Mouse (Mus musculus) heart, postnatal 0 days (tissue): ENCODE data around the gene Rps2. TPM values are rescaled to one million over a fixed set of nuclear protein-coding genes. Genes with fewer than 3 reads are reported as not detected.

Experiments
- ATAC-seq: fragments of 200-750 bp; cut with Nextera tagmentation; 2 replicates; pipeline ENCODE4 v1.8.0; 2017; ENCODE audit warnings: low read depth, moderate number of reproducible peaks, moderate library complexity; ENCODE audit not compliant: insufficient read depth
- DNase-seq: peaks from one replicate; pipeline ENCODE4 v3.0.0-alpha.2; 2016; ENCODE audit warnings: low spot score
- H3K27ac ChIP-seq: fragments of 300-500 bp; sonication (generic); 2 replicates; pipeline ENCODE4 v1.5.1; 2014; ENCODE audit warnings: low read depth, mild to moderate bottlenecking
- H3K27me3 ChIP-seq: fragments of 300-500 bp; sonication (generic); 2 replicates; pipeline ENCODE4 v1.6.1; 2014; ENCODE audit warnings: low read length, mixed read lengths; ENCODE audit not compliant: control insufficient read depth, insufficient read depth
- H3K36me3 ChIP-seq: fragments of 300-500 bp; sonication (generic); replicated peaks from 2 replicates; pipeline ENCODE4 v1.6.1; 2014; ENCODE audit warnings: low read length, mixed read lengths; ENCODE audit not compliant: control insufficient read depth, insufficient read depth
- H3K4me1 ChIP-seq: fragments of 300-500 bp; sonication (generic); 2 replicates; pipeline ENCODE4 v1.6.1; 2014; ENCODE audit warnings: antibody characterized with exemption; ENCODE audit not compliant: control insufficient read depth, insufficient read depth
- H3K4me2 ChIP-seq: fragments of 300-500 bp; sonication (generic); 2 replicates; pipeline ENCODE4 v1.6.1; 2014; ENCODE audit warnings: low read depth, mild to moderate bottlenecking, low read length, moderate library complexity
- H3K4me3 ChIP-seq: fragments of 300-500 bp; sonication (generic); 2 replicates; pipeline ENCODE4 v1.5.1; 2014; ENCODE audit warnings: low read depth, low read length
- H3K9ac ChIP-seq: fragments of 300-500 bp; sonication (generic); replicated peaks from 2 replicates; pipeline ENCODE4 v1.6.1; 2014; ENCODE audit warnings: low read depth, low read length, mixed read lengths
- H3K9me3 ChIP-seq: fragments of 300-500 bp; sonication (generic); replicated peaks from 2 replicates; pipeline ENCODE4 v1.6.1; 2016; ENCODE audit warnings: low read length; ENCODE audit not compliant: control insufficient read depth
- CTCF ChIP-seq: IDR thresholded peaks from 2 replicates; pipeline ENCODE4 v1.5.1; 2016; ENCODE audit warnings: antibody characterized with exemption, control low read depth, low read depth
- EP300 ChIP-seq: IDR thresholded peaks from 2 replicates; pipeline ENCODE4 v1.6.1; 2016; ENCODE audit warnings: antibody characterized with exemption, low read depth
- WGBS: fragments of 180-500 bp; shearing (Covaris S2); extraction: QIAGEN DNeasy Blood & Tissue Kit; methylation state at CpG from one replicate; pipeline ENCODE4 v1.1.7; 2014; 5-methylcytosine and 5-hydroxymethylcytosine counted together
- polyA plus RNA-seq: library from polyadenylated mRNA; unstranded; fragments of >200 nt; fragmentation: Nextera tagmentation; extraction: Ambion mirVana; gene quantifications from 2 replicates; pipeline ENCODE4 v1.2.1, GENCODE M21; 2015
- total RNA-seq: library from RNA; depleted of rRNA; stranded (reverse); fragments of >200 nt; gene quantifications from 2 replicates; pipeline ENCODE4 v1.2.3, GENCODE M21; 2014; ENCODE audit warnings: low replicate concordance; rRNA removed

Gene Rps2
- total and polyA plus RNA-seq, 2 experiments from 2014 or later = 722 to 2,967 TPM

- Histone ChIP-seq H3K4me3 (no peak overlapping the region), H3K9me3 (no peaks in the 10 kb centered on the region), H3K27ac (no peak overlapping the region), H3K9ac (no peak overlapping the region), H3K4me2 (no peak overlapping the region), H3K27me3 (no peaks in the 10 kb centered on the region), H3K36me3 (no peaks in the 10 kb centered on the region), H3K4me1 (no peaks in the 10 kb centered on the region)
- DNase-seq (no peak), ATAC-seq (no peak)
- no peak for TF ChIP-seq EP300
- TF ChIP-seq CTCF = no peak
- WGBS = 55% methylated on average over 5 of the region's 5 CpGs
Observed at GRCm38 (mm10) chr17:24761121-24761520, 43.2 kb downstream of the Rps2 start.

- no peak for DNase-seq
- no peak for ATAC-seq
- H3K4me1 ChIP-seq = no peaks in the 10 kb centered on the region
- H3K4me3 ChIP-seq = no peak overlapping the region
- 0 out of 2 replicates have a peak, but pooled peaks cover 6% of the 10 kb centered on the region for H3K27me3 ChIP-seq
- H3K9me3 ChIP-seq = no peaks in the 10 kb centered on the region
- no peaks in the 10 kb centered on the region for H3K36me3 ChIP-seq
- no peak overlapping the region for H3K9ac ChIP-seq
- no peak for TF ChIP-seq EP300
- TF ChIP-seq CTCF = no peak
- no peak overlapping the region for H3K4me2 ChIP-seq
- WGBS = 39% methylated on average over 22 of the region's 22 CpGs
- no peak overlapping the region for H3K27ac ChIP-seq
Observed at GRCm38 (mm10) chr17:24765016-24765905, 47.3 kb downstream of the Rps2 start.

GRCm38 (mm10) chr17:24766266-24766875 is 48.5 kb downstream of the Rps2 start:
- no peak for TF ChIP-seq EP300
- no peak for TF ChIP-seq CTCF
- Histone ChIP-seq H3K36me3 (no peaks in the 10 kb centered on the region), H3K9ac (no peak overlapping the region), H3K27me3 (0 out of 2 replicates have a peak, but pooled peaks cover 6% of the 10 kb centered on the region), H3K4me2 (no peak overlapping the region), H3K4me1 (no peaks in the 10 kb centered on the region), H3K9me3 (no peaks in the 10 kb centered on the region), H3K27ac (no peak overlapping the region), H3K4me3 (no peak overlapping the region)
- no peak for DNase-seq
- no peak for ATAC-seq
- 29% methylated on average over 12 of the region's 12 CpGs for WGBS

GRCm38 (mm10) chr17:24769146-24769545 is 51.2 kb downstream of the Rps2 start:
- Histone ChIP-seq H3K36me3 (no peaks in the 10 kb centered on the region), H3K27me3 (0 out of 2 replicates have a peak, but pooled peaks cover 6% of the 10 kb centered on the region), H3K4me3 (no peak overlapping the region), H3K4me2 (no peak overlapping the region), H3K27ac (no peak overlapping the region), H3K4me1 (no peaks in the 10 kb centered on the region), H3K9ac (no peak overlapping the region), H3K9me3 (no peaks in the 10 kb centered on the region)
- 52% methylated on average over 3 of the region's 3 CpGs for WGBS
- TF ChIP-seq EP300 (no peak), CTCF (no peak)
- DNase-seq (no peak), ATAC-seq (no peak)

Other genes starting within 250 kb of the Rps2 start
Only the 30 nearest of the 33 such genes appear.
- 12.4 and 44.9 TPM in 2 replicates for gene Mlst8, start 239.0 kb upstream of the Rps2 start, total RNA-seq
- gene Mlst8, start 239.0 kb upstream of the Rps2 start, polyA plus RNA-seq = 10.1 and 11.5 TPM in 2 replicates
- gene Caskin1, start 229.5 kb upstream of the Rps2 start, total RNA-seq = 0.11 TPM in 1 of 2 replicates, not detected in the other
- 0.14 TPM in 2 replicates for gene Caskin1, start 229.5 kb upstream of the Rps2 start, polyA plus RNA-seq
- 206 and 281 TPM in 2 replicates for gene Traf7, start 190.2 kb upstream of the Rps2 start, total RNA-seq
- 46.0 and 48.9 TPM in 2 replicates for gene Traf7, start 190.2 kb upstream of the Rps2 start, polyA plus RNA-seq
- gene Rab26, start 183.9 kb upstream of the Rps2 start, total RNA-seq = 0.27 TPM in 1 of 2 replicates, not detected in the other
- 0.46 and 0.54 TPM in 2 replicates for gene Rab26, start 183.9 kb upstream of the Rps2 start, polyA plus RNA-seq
- gene Pkd1, start 168.3 kb upstream of the Rps2 start, total RNA-seq = 44.5 and 57.5 TPM in 2 replicates
- 7.1 and 9.8 TPM in 2 replicates for gene Pkd1, start 168.3 kb upstream of the Rps2 start, polyA plus RNA-seq
- 55.4 and 88.7 TPM in 2 replicates for gene Tsc2, start 85.5 kb upstream of the Rps2 start, total RNA-seq
- 29.2 and 34.4 TPM in 2 replicates for gene Tsc2, start 85.5 kb upstream of the Rps2 start, polyA plus RNA-seq
- 3.7 and 10.0 TPM in 2 replicates for gene Nthl1, start 85.4 kb upstream of the Rps2 start, total RNA-seq
- 5.7 and 7.3 TPM in 2 replicates for gene Nthl1, start 85.4 kb upstream of the Rps2 start, polyA plus RNA-seq
- gene Slc9a3r2, start 67.8 kb upstream of the Rps2 start, total RNA-seq = 87.9 and 118 TPM in 2 replicates
- 61.9 and 68.1 TPM in 2 replicates for gene Slc9a3r2, start 67.8 kb upstream of the Rps2 start, polyA plus RNA-seq
- not detected in 2 replicates for gene Npw, start 59.7 kb upstream of the Rps2 start, total RNA-seq
- gene Npw, start 59.7 kb upstream of the Rps2 start, polyA plus RNA-seq = not detected in 2 replicates
- gene Zfp598, start 48.4 kb upstream of the Rps2 start, total RNA-seq = 25.4 and 27.5 TPM in 2 replicates
- 7.8 TPM in 2 replicates for gene Zfp598, start 48.4 kb upstream of the Rps2 start, polyA plus RNA-seq
- gene Syngr3, start 28.2 kb upstream of the Rps2 start, total RNA-seq = not detected in 2 replicates
- 0.16 and 0.49 TPM in 2 replicates for gene Syngr3, start 28.2 kb upstream of the Rps2 start, polyA plus RNA-seq
- 25.1 and 37.3 TPM in 2 replicates for gene Gfer, start 22.0 kb upstream of the Rps2 start, total RNA-seq
- gene Gfer, start 22.0 kb upstream of the Rps2 start, polyA plus RNA-seq = 31.0 and 31.6 TPM in 2 replicates
- 0.50 and 2.2 TPM in 2 replicates for gene Noxo1, start 21.9 kb upstream of the Rps2 start, total RNA-seq
- gene Noxo1, start 21.9 kb upstream of the Rps2 start, polyA plus RNA-seq = 0.56 and 0.88 TPM in 2 replicates
- gene Tbl3, start 10.5 kb upstream of the Rps2 start, total RNA-seq = 33.9 and 42.2 TPM in 2 replicates
- gene Tbl3, start 10.5 kb upstream of the Rps2 start, polyA plus RNA-seq = 27.2 and 30.1 TPM in 2 replicates
- gene Rnf151, start 53 bp upstream of the Rps2 start, total RNA-seq = 6.5 TPM in 1 of 2 replicates, not detected in the other
- not detected in 2 replicates for gene Rnf151, start 53 bp upstream of the Rps2 start, polyA plus RNA-seq
- 434 and 667 TPM in 2 replicates for gene Ndufb10, start 6.4 kb downstream of the Rps2 start, total RNA-seq
- gene Ndufb10, start 6.4 kb downstream of the Rps2 start, polyA plus RNA-seq = 1,293 and 1,354 TPM in 2 replicates
- gene Rpl3l, start 9.7 kb downstream of the Rps2 start, total RNA-seq = 0.54 and 2.1 TPM in 2 replicates
- 7.2 TPM in 2 replicates for gene Rpl3l, start 9.7 kb downstream of the Rps2 start, polyA plus RNA-seq
- gene Msrb1, start 18.5 kb downstream of the Rps2 start, total RNA-seq = 28.5 and 41.1 TPM in 2 replicates
- gene Msrb1, start 18.5 kb downstream of the Rps2 start, polyA plus RNA-seq = 48.7 and 55.7 TPM in 2 replicates
- 0.23 and 3.4 TPM in 2 replicates for gene Hs3st6, start 34.9 kb downstream of the Rps2 start, total RNA-seq
- gene Hs3st6, start 34.9 kb downstream of the Rps2 start, polyA plus RNA-seq = 0.14 TPM in 2 replicates
- gene Meiob, start 86.2 kb downstream of the Rps2 start, total RNA-seq = not detected in 2 replicates
- gene Meiob, start 86.2 kb downstream of the Rps2 start, polyA plus RNA-seq = 0.10 TPM in 1 of 2 replicates, not detected in the other
- gene Hagh, start 122.0 kb downstream of the Rps2 start, total RNA-seq = 79.2 and 129 TPM in 2 replicates
- 114 and 116 TPM in 2 replicates for gene Hagh, start 122.0 kb downstream of the Rps2 start, polyA plus RNA-seq
- gene Fahd1, start 132.2 kb downstream of the Rps2 start, total RNA-seq = 37.4 and 60.1 TPM in 2 replicates
- 86.4 and 88.6 TPM in 2 replicates for gene Fahd1, start 132.2 kb downstream of the Rps2 start, polyA plus RNA-seq
- gene Igfals, start 147.9 kb downstream of the Rps2 start, total RNA-seq = 1.7 TPM in 2 replicates
- gene Igfals, start 147.9 kb downstream of the Rps2 start, polyA plus RNA-seq = 0.44 and 0.53 TPM in 2 replicates
- gene Nubp2, start 168.2 kb downstream of the Rps2 start, total RNA-seq = 36.6 and 44.9 TPM in 2 replicates
- gene Nubp2, start 168.2 kb downstream of the Rps2 start, polyA plus RNA-seq = 29.8 and 31.3 TPM in 2 replicates
- 53.2 and 74.6 TPM in 2 replicates for gene Spsb3, start 168.5 kb downstream of the Rps2 start, total RNA-seq
- gene Spsb3, start 168.5 kb downstream of the Rps2 start, polyA plus RNA-seq = 35.8 and 40.2 TPM in 2 replicates
- gene Eme2, start 177.0 kb downstream of the Rps2 start, total RNA-seq = 23.6 and 28.2 TPM in 2 replicates
- gene Eme2, start 177.0 kb downstream of the Rps2 start, polyA plus RNA-seq = 14.8 and 15.5 TPM in 2 replicates
- 64.0 and 76.7 TPM in 2 replicates for gene Mrps34, start 177.0 kb downstream of the Rps2 start, total RNA-seq
- 135 and 147 TPM in 2 replicates for gene Mrps34, start 177.0 kb downstream of the Rps2 start, polyA plus RNA-seq
- gene Nme3, start 178.4 kb downstream of the Rps2 start, total RNA-seq = 58.4 and 60.4 TPM in 2 replicates
- 40.8 and 41.1 TPM in 2 replicates for gene Nme3, start 178.4 kb downstream of the Rps2 start, polyA plus RNA-seq
- 57.8 and 65.1 TPM in 2 replicates for gene Mapk8ip3, start 218.9 kb downstream of the Rps2 start, total RNA-seq
- 13.1 and 13.3 TPM in 2 replicates for gene Mapk8ip3, start 218.9 kb downstream of the Rps2 start, polyA plus RNA-seq
- gene Jpt2, start 242.6 kb downstream of the Rps2 start, total RNA-seq = 22.4 and 46.5 TPM in 2 replicates
- gene Jpt2, start 242.6 kb downstream of the Rps2 start, polyA plus RNA-seq = 21.2 and 24.4 TPM in 2 replicates